Mouse (Mus musculus): Measurements from ENCODE around the gene Mrps35. TPM values are rescaled to one million over a fixed set of nuclear protein-coding genes. Genes with fewer than 3 reads are reported as not detected.

Mrps35 gene
- 100 to 1,000 TPM; 105 to 124 TPM for polyA plus RNA-seq (2017; shearing (Covaris generic))

GRCm38 (mm10) chr6:147042291-147043290, at the start of gene Mrps35:
Mrps35 (plus strand) TSS chr6:147042764.

GRCm38 (mm10) chr6:147032303-147032925, 10.2 kb upstream of the Mrps35 start, which contains the start of gene Rep15:
Rep15 (plus strand) TSS chr6:147032584.

GRCm38 (mm10) chr6:147086594-147087225, 44.1 kb downstream of the Mrps35 start, which contains the start of gene Mansc4:
Mansc4 (minus strand) TSS chr6:147087032.

GRCm38 (mm10) chr6:147091136-147092120, 48.9 kb downstream of the Mrps35 start, which contains the start of gene Klhl42:
Klhl42 (plus strand) TSS chr6:147091379.

Other genes with a start within 250 kb of the Mrps35 start
- gene Arntl2, start 246.7 kb upstream of the Mrps35 start, polyA plus RNA-seq (2017; shearing (Covaris generic)): under 1 TPM; 0.21 to 0.47 TPM
- not detected for gene Smco2, start 192.7 kb upstream of the Mrps35 start, polyA plus RNA-seq (2017; shearing (Covaris generic))
- gene Ppfibp1, start 154.3 kb upstream of the Mrps35 start, polyA plus RNA-seq (2017; shearing (Covaris generic)): 10 to 100 TPM; 10.4 to 14.0 TPM
- not detected for gene 1700034J05Rik, start 88.3 kb upstream of the Mrps35 start, polyA plus RNA-seq (2017; shearing (Covaris generic))
- gene Rep15, start 10.2 kb upstream of the Mrps35 start, polyA plus RNA-seq (2017; shearing (Covaris generic)): under 1 TPM in 1 of 2 experiments, not detected in 1; 0.49 TPM
- under 1 TPM in 1 of 2 experiments, not detected in 1; 0.43 TPM for gene Mansc4, start 44.3 kb downstream of the Mrps35 start, polyA plus RNA-seq (2017; shearing (Covaris generic))
- gene Klhl42, start 48.6 kb downstream of the Mrps35 start, polyA plus RNA-seq (2017; shearing (Covaris generic)): 10 to 100 TPM in 1 of 2 experiments, 1 to 10 TPM in 1; 9.5 to 12.1 TPM
- gene Pthlh, start 221.4 kb downstream of the Mrps35 start, polyA plus RNA-seq (2017; shearing (Covaris generic)): not detected